Mouse (Mus musculus) thymus, adult 2 months (tissue): ENCODE results near the gene Fkbp15. TPM values are rescaled to one million over a fixed set of nuclear protein-coding genes. Genes with fewer than 3 reads are reported as not detected.

Experiments used
- DNase-seq: peaks from one replicate; pipeline ENCODE4 v3.0.0; 2021
- H3K27ac ChIP-seq: fragments of 200-500 bp; 2 replicates; pipeline ENCODE4 v1.5.1; 2012; ENCODE audit warnings: low read length, control low read depth; ENCODE audit not compliant: control insufficient read depth, insufficient read depth
- H3K27me3 ChIP-seq: fragments of 200-500 bp; 2 replicates; pipeline ENCODE4 v1.6.1; 2012; ENCODE audit warnings: mild to moderate bottlenecking, low read length, moderate library complexity, mixed read lengths; ENCODE audit not compliant: control insufficient read depth, insufficient read depth
- H3K36me3 ChIP-seq: fragments of 200-500 bp; 2 replicates; pipeline ENCODE4 v1.6.1; 2012; ENCODE audit warnings: mild to moderate bottlenecking, low read length, moderate library complexity; ENCODE audit not compliant: control insufficient read depth, insufficient read depth
- H3K4me1 ChIP-seq: fragments of 200-500 bp; replicated peaks from 2 replicates; pipeline ENCODE4 v1.6.1; 2012; ENCODE audit warnings: low read length; ENCODE audit not compliant: control insufficient read depth, insufficient read depth
- H3K4me3 ChIP-seq: fragments of 200-500 bp; 2 replicates; pipeline ENCODE4 v1.5.1; 2012; ENCODE audit warnings: mild to moderate bottlenecking, low read length, control low read depth, moderate library complexity; ENCODE audit not compliant: control insufficient read depth, insufficient read depth
- CTCF ChIP-seq: fragments of 200-500 bp; IDR thresholded peaks from 2 replicates; pipeline ENCODE4 v1.5.1; 2012; ENCODE audit warnings: mild to moderate bottlenecking, control low read depth, low read length, moderate library complexity, borderline replicate concordance; ENCODE audit not compliant: control insufficient read depth, poor library complexity, insufficient read depth; ENCODE audit errors: extremely low read depth
- POLR2A ChIP-seq: fragments of 200-500 bp; IDR thresholded peaks from 2 replicates; pipeline ENCODE4 v1.6.1; 2012; ENCODE audit warnings: mild to moderate bottlenecking, low read length, control low read depth, moderate library complexity; ENCODE audit not compliant: control insufficient read depth, poor library complexity, insufficient read depth; ENCODE audit errors: extremely low read depth
- WGBS: fragments of 180-500 bp; shearing (Covaris S2); methylation state at CpG from one replicate; pipeline ENCODE4 v1.1.7; 2018; 5-methylcytosine and 5-hydroxymethylcytosine counted together
- polyA plus RNA-seq: library from polyadenylated mRNA; depleted of rRNA; stranded (reverse); fragments of >200 nt; gene quantifications from 2 replicates; pipeline ENCODE4 v1.2.3, GENCODE M21; 2012

The Fkbp15 gene
- polyA plus RNA-seq, 1 experiment: 59.3 TPM

GRCm38 (mm10) chr4:62397616-62398365 lies 37.4 kb upstream of the Fkbp15 start:
- peaks cover 74% of the 10 kb centered on the region for H3K36me3 ChIP-seq
- 80% methylated on average over 4 of the region's 4 CpGs for WGBS
- no peak overlapping the region for H3K4me3 ChIP-seq

GRCm38 (mm10) chr4:62395806-62396205 lies 35.5 kb upstream of the Fkbp15 start:
- peaks cover 56% of the 10 kb centered on the region for H3K36me3 ChIP-seq

More at GRCm38 (mm10) chr4:62397616-62398365, 37.4 kb upstream of the Fkbp15 start:
- Histone ChIP-seq H3K27ac (no peak overlapping the region), H3K4me1 (no peaks in the 10 kb centered on the region), H3K27me3 (no peaks in the 10 kb centered on the region)
- no peak for TF ChIP-seq POLR2A
- no peak for TF ChIP-seq CTCF
- no peak for DNase-seq

GRCm38 (mm10) chr4:62393459-62393858 lies 33.1 kb upstream of the Fkbp15 start:
- peaks cover 35% of the 10 kb centered on the region for H3K36me3 ChIP-seq
- H3K27ac ChIP-seq: no peak overlapping the region
- H3K4me1 ChIP-seq: no peaks in the 10 kb centered on the region
- H3K4me3 ChIP-seq: no peak overlapping the region
- no peaks in the 10 kb centered on the region for H3K27me3 ChIP-seq
- no peak for DNase-seq
- 77% methylated on average over 6 of the region's 6 CpGs for WGBS
- no peak for TF ChIP-seq CTCF
- no peak for TF ChIP-seq POLR2A

More at GRCm38 (mm10) chr4:62395806-62396205, 35.5 kb upstream of the Fkbp15 start:
- Histone ChIP-seq H3K27ac (no peak overlapping the region), H3K4me1 (no peaks in the 10 kb centered on the region), H3K27me3 (no peaks in the 10 kb centered on the region), H3K4me3 (no peak overlapping the region)
- no peak for DNase-seq
- WGBS: 94% methylated on average over 1 of the region's 1 CpGs
- TF ChIP-seq CTCF (no peak), POLR2A (no peak)

- TF ChIP-seq CTCF (no peak), POLR2A (no peak)
- no peak for DNase-seq
- Histone ChIP-seq H3K4me1 (no peaks in the 10 kb centered on the region), H3K36me3 (peaks cover 25% of the 10 kb centered on the region), H3K4me3 (no peak overlapping the region), H3K27me3 (no peaks in the 10 kb centered on the region), H3K27ac (no peak overlapping the region)
- WGBS: 79% methylated on average over 7 of the region's 7 CpGs
These were observed 31.5 kb upstream of the Fkbp15 start for GRCm38 (mm10) chr4:62391892-62392291.

- no peaks in the 10 kb centered on the region for H3K4me1 ChIP-seq
- H3K27me3 ChIP-seq: no peaks in the 10 kb centered on the region
- peaks cover 12% of the 10 kb centered on the region for H3K36me3 ChIP-seq
- H3K27ac ChIP-seq: no peak overlapping the region
- no peak overlapping the region for H3K4me3 ChIP-seq
- DNase-seq: no peak
- 93% methylated on average over 5 of the region's 5 CpGs for WGBS
- no peak for TF ChIP-seq POLR2A
- no peak for TF ChIP-seq CTCF
These were observed 29.5 kb upstream of the Fkbp15 start for GRCm38 (mm10) chr4:62389592-62390512.

GRCm38 (mm10) chr4:62385439-62385838 lies 25.1 kb upstream of the Fkbp15 start:
- Histone ChIP-seq H3K27me3 (no peaks in the 10 kb centered on the region), H3K4me1 (no peaks in the 10 kb centered on the region), H3K27ac (no peak overlapping the region), H3K36me3 (no peaks in the 10 kb centered on the region; the same call in 1 of the 2 replicates), H3K4me3 (no peak overlapping the region)
- DNase-seq: no peak
- no peak for TF ChIP-seq POLR2A
- no peak for TF ChIP-seq CTCF
- 86% methylated on average over 7 of the region's 7 CpGs for WGBS
